Mouse (Mus musculus): ENCODE data around the gene Gnai2.

The Gnai2 gene

GRCm38 (mm10) chr9:107658096-107658495 is 22.9 kb upstream of the Gnai2 start:
- DNase-seq (ENCODE audit: low read depth, low spot score) = no peak

- no peak for DNase-seq (ENCODE audit: low read depth, low spot score)
Measured at GRCm38 (mm10) chr9:107657144-107657543, 22.0 kb upstream of the Gnai2 start.

- no peak for DNase-seq (ENCODE audit: low read depth, low spot score)
Measured at GRCm38 (mm10) chr9:107654585-107654984, 19.4 kb upstream of the Gnai2 start.

- no peak for DNase-seq (ENCODE audit: low read depth, low spot score)
Measured at GRCm38 (mm10) chr9:107653474-107653873, 18.3 kb upstream of the Gnai2 start.

GRCm38 (mm10) chr9:107650708-107651481 is 15.7 kb upstream of the Gnai2 start:
- no peak for DNase-seq (ENCODE audit: low read depth, low spot score)

DNA sequence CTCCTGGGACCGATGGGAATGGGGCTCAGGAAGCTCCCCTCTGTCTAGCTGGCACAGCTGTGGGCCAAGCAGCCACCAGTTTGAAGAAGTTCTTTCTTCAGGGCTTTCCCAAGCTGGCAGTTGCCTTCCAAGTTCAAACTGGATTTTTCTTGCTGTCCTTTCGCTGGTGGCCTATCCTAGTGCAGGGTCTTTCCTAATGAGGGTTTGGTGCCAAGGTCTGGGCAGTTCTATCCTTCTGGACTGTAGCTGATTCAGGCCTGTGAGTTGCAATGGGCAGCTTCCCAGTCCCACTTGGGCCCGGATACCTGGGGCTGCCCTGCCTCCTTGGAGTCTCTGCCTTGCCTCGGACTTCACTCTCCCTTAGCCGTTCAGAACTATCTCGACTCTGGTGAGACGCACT is 15.1 kb upstream of the Gnai2 start:
- DNase-seq (ENCODE audit: low read depth, low spot score) = no peak

GRCm38 (mm10) chr9:107648767-107649166 is 13.6 kb upstream of the Gnai2 start:
- no peak for DNase-seq (ENCODE audit: low read depth, low spot score)

DNA sequence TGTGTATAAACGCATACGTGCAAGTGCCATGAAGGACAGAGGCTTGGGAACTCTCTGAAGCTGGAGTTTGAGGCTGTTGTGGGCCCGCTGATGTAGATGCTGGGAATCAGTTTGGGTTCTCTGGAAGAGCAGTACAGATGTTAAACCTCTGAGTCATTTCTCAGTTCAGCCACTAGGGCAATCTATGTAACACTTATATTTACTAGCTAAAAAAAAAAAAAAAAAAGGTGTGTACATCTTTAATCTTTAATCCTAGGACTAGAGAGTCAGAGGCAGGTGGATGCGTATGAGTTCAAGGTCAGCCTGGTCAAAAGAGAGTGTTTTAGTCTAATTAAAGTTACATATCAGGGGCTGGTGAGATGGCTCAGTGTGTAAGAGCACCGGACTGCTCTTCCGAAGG is 11.8 kb upstream of the Gnai2 start:
- no peak for DNase-seq (ENCODE audit: low read depth, low spot score)

DNA sequence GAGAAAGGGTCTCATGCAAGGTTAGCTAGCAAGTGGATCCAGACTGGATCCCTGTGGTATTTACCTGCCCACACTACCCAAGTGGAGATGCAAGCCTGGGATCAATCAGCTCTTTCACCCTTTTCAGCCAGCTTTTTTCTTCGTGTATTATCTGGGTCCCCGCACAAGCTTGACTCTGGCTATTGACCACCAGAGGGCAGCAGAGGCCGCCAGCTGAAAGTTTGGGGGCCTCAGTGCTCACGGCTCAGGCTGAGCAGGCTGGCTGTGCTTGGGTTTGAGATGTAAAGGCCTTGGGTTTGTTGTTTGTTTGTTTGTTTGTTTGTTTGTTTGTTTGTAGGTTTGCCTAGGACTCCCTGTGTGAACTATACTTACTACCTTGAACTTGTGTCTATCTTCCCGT is 10.4 kb upstream of the Gnai2 start:
- no peak for DNase-seq (ENCODE audit: low read depth, low spot score)

DNA sequence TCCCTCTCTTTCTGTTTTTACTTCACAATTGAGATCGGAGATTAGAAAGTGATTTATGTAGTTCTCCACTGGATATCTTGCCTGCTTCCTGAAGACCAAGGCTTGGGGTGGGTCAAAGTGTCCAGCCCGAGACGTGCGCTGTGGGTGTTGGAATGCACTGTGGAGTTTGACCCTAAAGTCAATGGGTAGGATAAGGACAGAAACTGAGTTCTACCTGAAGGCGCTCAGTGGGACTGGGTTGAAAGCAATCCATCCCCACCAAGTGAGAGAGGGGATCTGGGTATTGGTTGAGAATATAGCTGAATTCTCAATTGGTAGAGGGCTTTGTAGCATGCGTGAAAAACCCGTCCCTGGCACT is 10.0 kb upstream of the Gnai2 start:
- DNase-seq (ENCODE audit: low read depth, low spot score) = no peak

DNA sequence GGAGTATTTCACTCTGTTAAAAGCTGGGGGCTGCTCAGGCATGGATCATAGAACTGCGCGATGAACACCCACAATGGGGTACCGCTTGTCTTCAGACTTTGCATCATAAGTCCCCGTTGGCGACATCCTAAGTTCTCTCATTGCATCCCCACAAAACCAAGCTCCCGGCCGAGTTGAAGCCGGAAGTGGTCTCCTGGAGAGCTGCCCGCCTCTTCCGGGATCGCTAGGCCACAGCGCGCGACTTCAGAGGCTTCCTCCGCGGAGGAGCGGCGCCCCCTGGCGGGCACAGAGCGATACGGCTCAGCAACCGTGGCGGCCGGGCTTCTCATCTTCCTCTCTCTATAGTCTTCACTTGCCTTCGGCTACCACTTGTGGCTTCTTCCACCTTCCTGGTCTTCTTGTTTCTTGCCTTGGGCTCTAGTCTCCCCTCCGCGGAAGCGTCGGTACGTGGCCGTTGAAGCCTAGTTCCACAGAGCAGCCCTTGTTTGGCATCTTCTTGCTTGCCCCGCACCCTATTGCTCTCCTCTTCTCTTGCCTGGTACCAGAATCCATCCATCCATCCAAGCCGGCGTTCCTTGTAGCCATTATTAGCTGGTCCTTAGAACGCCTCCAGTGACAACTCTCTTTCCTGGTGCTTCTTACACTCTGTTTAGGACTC is 9.5 kb upstream of the Gnai2 start:
- DNase-seq (ENCODE audit: low read depth, low spot score) = peak; percentile 77

GRCm38 (mm10) chr9:107643544-107644214 is 8.5 kb upstream of the Gnai2 start:
- no peak for DNase-seq (ENCODE audit: low read depth, low spot score)

GRCm38 (mm10) chr9:107641666-107642065 is 6.5 kb upstream of the Gnai2 start:
- no peak for DNase-seq (ENCODE audit: low read depth, low spot score)

GRCm38 (mm10) chr9:107640257-107640772 is 5.1 kb upstream of the Gnai2 start:
- DNase-seq (ENCODE audit: low read depth, low spot score) = no peak

GRCm38 (mm10) chr9:107637070-107637469 is 1.9 kb upstream of the Gnai2 start:
- DNase-seq (ENCODE audit: low read depth, low spot score) = no peak

GRCm38 (mm10) chr9:107634406-107635278 is 525 bp downstream of the Gnai2 start:
- no peak for DNase-seq (ENCODE audit: low read depth, low spot score)

GRCm38 (mm10) chr9:107633661-107634405 is 1.3 kb downstream of the Gnai2 start:
- no peak for DNase-seq (ENCODE audit: low read depth, low spot score)

- no peak for DNase-seq (ENCODE audit: low read depth, low spot score)
Measured at GRCm38 (mm10) chr9:107633091-107633660, 2.0 kb downstream of the Gnai2 start.

DNA sequence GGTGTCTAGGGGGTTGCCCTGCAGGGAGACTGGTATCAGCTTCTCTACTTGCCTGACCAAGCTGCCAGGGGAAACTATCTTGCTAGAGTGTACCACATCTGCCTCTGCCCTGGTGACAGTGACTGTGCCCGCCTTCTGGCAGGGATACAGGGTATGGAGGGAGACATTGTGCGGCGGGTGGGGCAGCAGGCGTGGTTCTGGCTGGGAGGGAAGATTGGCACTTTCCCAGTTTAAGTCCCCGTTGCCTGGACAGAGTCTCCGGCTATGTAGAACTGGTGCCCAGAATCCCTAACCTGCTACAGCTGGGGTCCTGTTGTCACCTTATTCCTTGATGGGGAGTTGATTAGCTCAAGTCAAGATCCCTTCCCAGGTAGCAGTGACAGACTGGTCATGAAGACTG is 2.7 kb downstream of the Gnai2 start:
- DNase-seq (ENCODE audit: low read depth, low spot score) = no peak

DNA sequence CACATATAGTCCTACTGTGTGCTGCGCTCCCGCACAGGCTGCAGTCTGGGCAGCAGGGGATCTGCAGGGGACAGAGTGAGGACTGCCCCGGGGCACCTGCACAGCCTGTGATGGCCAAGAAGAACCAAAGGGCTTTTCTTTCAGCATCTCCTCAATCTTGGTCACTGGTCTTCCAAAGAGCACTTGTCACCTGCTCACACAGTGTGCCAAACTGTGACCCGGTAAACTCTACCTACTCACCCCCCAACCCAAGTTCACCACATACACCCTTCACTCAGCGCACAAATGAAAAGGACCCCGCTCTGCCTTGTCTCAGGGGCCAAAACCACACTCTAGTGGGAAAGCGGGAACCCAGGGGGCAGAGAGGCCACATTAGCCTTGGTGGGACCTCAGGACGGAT is 3.3 kb downstream of the Gnai2 start:
- DNase-seq (ENCODE audit: low read depth, low spot score) = no peak

Data from WW6 (cell line).